Mouse (Mus musculus) cerebellum, postnatal 25 days (tissue): ENCODE measurements around the gene Drg1.
A peak's percentile ranks its signal among the peaks of the same experiment; 100 is the strongest.
"Not testable (repeated sequence)": the region's sequence is repeated elsewhere in the genome, so short reads cannot be mapped to it uniquely, and the experiment has no call there.

Experiments
- DNase-seq, 2 experiments: peaks; one replicate each; pipeline ENCODE4 v3.0.0; 2021; ENCODE audit warnings: mixed read lengths in 2 of 2

Gene Drg1

GRCm38 (mm10) chr11:3206783-3207182 lies 59.4 kb downstream of the Drg1 start:
- DNase-seq, result no peak

- no peak for DNase-seq
Observed at GRCm38 (mm10) chr11:3205207-3205606, 61.0 kb downstream of the Drg1 start.

GRCm38 (mm10) chr11:3203771-3204170 lies 62.4 kb downstream of the Drg1 start:
- no peak for DNase-seq

GRCm38 (mm10) chr11:3202781-3203441 lies 63.3 kb downstream of the Drg1 start:
- peak in 1 of 2 experiments; percentile 74 for DNase-seq

- DNase-seq, result peak; percentile 92 to 96
Observed at GRCm38 (mm10) chr11:3202231-3202701, 63.9 kb downstream of the Drg1 start, which contains the start of gene Eif4enif1. Gene Eif4enif1 (plus strand): TSS chr11:3202392.

- peak in 1 of 2 experiments; percentile 29 for DNase-seq
Observed at GRCm38 (mm10) chr11:3201326-3202230, 64.6 kb downstream of the Drg1 start.

- DNase-seq, result not testable (repeated sequence)
Observed at GRCm38 (mm10) chr11:3200636-3201035, 65.6 kb downstream of the Drg1 start.

GRCm38 (mm10) chr11:3193363-3193762 lies 72.9 kb downstream of the Drg1 start, which contains the start of gene Sfi1:
Gene Sfi1 (minus strand): TSS chr11:3193463.
- no peak for DNase-seq

GRCm38 (mm10) chr11:3182707-3183106 lies 83.5 kb downstream of the Drg1 start:
- not testable (repeated sequence) for DNase-seq

GRCm38 (mm10) chr11:3181971-3182370 lies 84.2 kb downstream of the Drg1 start:
- DNase-seq, result peak; percentile 21 to 48

- DNase-seq, result peak; percentile 42 to 63
Observed at GRCm38 (mm10) chr11:3181250-3181649, 85.0 kb downstream of the Drg1 start.

GRCm38 (mm10) chr11:3180510-3181160 lies 85.6 kb downstream of the Drg1 start:
- DNase-seq, result not testable (repeated sequence)

GRCm38 (mm10) chr11:3179726-3180092 lies 86.5 kb downstream of the Drg1 start:
- peak in 1 of 2 experiments; percentile 22 for DNase-seq

GRCm38 (mm10) chr11:3178968-3179725 lies 87.1 kb downstream of the Drg1 start:
- DNase-seq, result peak in 1 of 2 experiments; percentile 9

GRCm38 (mm10) chr11:3173425-3174318 lies 92.5 kb downstream of the Drg1 start:
- DNase-seq, result peak; percentile 36 to 56

- not testable (repeated sequence) for DNase-seq
Observed at GRCm38 (mm10) chr11:3172526-3172925, 93.7 kb downstream of the Drg1 start.

GRCm38 (mm10) chr11:3171931-3172330 lies 94.3 kb downstream of the Drg1 start:
- DNase-seq, result peak; percentile 13 to 48

GRCm38 (mm10) chr11:3169042-3169441 lies 97.2 kb downstream of the Drg1 start:
- DNase-seq, result peak in 1 of 2 experiments; percentile 10

- DNase-seq, result not testable (repeated sequence)
Observed at GRCm38 (mm10) chr11:3167571-3168001, 98.6 kb downstream of the Drg1 start.

- not testable (repeated sequence) for DNase-seq
Observed at GRCm38 (mm10) chr11:3167129-3167528, 99.1 kb downstream of the Drg1 start.

GRCm38 (mm10) chr11:3166321-3166720 lies 99.9 kb downstream of the Drg1 start:
- DNase-seq, result not testable (repeated sequence)
